Mouse (Mus musculus): Measurements from ENCODE around the gene Ippk. TPM values are rescaled to one million over a fixed set of nuclear protein-coding genes. Genes with fewer than 3 reads are reported as not detected.

Ippk gene
- polyA plus RNA-seq, 1 experiment from 2014 or later = 12.6 TPM

- no peak overlapping the region for H3K27ac ChIP-seq (ENCODE audit: low read depth, low read length)
- no peaks in the 10 kb centered on the region for H3K9me3 ChIP-seq (replicated peaks; ENCODE audit: control insufficient read depth, low read length)
- ATAC-seq = no peak
- 91% methylated on average over 5 of the region's 5 CpGs for WGBS
- no peak overlapping the region for H3K4me3 ChIP-seq (ENCODE audit: low read depth, low read length)
- H3K4me1 ChIP-seq (ENCODE audit: control insufficient read depth, insufficient read depth, low read length) = no peaks in the 10 kb centered on the region
- H3K27me3 ChIP-seq (replicated peaks; ENCODE audit: control insufficient read depth, insufficient read depth, low read length) = no peaks in the 10 kb centered on the region
- no peak overlapping the region for H3K4me2 ChIP-seq (ENCODE audit: low read length)
- peak; percentile 23 for DNase-seq (ENCODE audit: low spot score)
- H3K36me3 ChIP-seq (ENCODE audit: control insufficient read depth, insufficient read depth, low read length) = peaks cover 21% of the 10 kb centered on the region
- H3K9ac ChIP-seq (ENCODE audit: low read length) = no peak overlapping the region
Observed at GRCm38 (mm10) chr13:49469002-49469401, 48.0 kb downstream of the Ippk start.

GRCm38 (mm10) chr13:49470319-49470718 lies 49.3 kb downstream of the Ippk start:
- Histone ChIP-seq H3K27me3 (replicated peaks; ENCODE audit: control insufficient read depth, insufficient read depth, low read length) (no peaks in the 10 kb centered on the region), H3K4me1 (ENCODE audit: control insufficient read depth, insufficient read depth, low read length) (no peaks in the 10 kb centered on the region), H3K36me3 (ENCODE audit: control insufficient read depth, insufficient read depth, low read length) (peaks cover 9% of the 10 kb centered on the region), H3K9ac (ENCODE audit: low read length) (no peak overlapping the region), H3K4me3 (ENCODE audit: low read depth, low read length) (no peak overlapping the region), H3K4me2 (ENCODE audit: low read length) (no peak overlapping the region), H3K27ac (ENCODE audit: low read depth, low read length) (no peak overlapping the region), H3K9me3 (replicated peaks; ENCODE audit: control insufficient read depth, low read length) (no peaks in the 10 kb centered on the region)
- ATAC-seq (no peak), DNase-seq (ENCODE audit: low spot score) (no peak)
- 91% methylated on average over 4 of the region's 4 CpGs for WGBS

- Histone ChIP-seq H3K27ac (ENCODE audit: low read depth, low read length) (no peak overlapping the region), H3K4me2 (ENCODE audit: low read length) (no peak overlapping the region), H3K4me3 (ENCODE audit: low read depth, low read length) (no peak overlapping the region), H3K9me3 (replicated peaks; ENCODE audit: control insufficient read depth, low read length) (no peaks in the 10 kb centered on the region), H3K36me3 (ENCODE audit: control insufficient read depth, insufficient read depth, low read length) (peaks cover 5% of the 10 kb centered on the region; the same call in 1 of the 2 replicates), H3K4me1 (ENCODE audit: control insufficient read depth, insufficient read depth, low read length) (no peaks in the 10 kb centered on the region), H3K27me3 (replicated peaks; ENCODE audit: control insufficient read depth, insufficient read depth, low read length) (no peaks in the 10 kb centered on the region), H3K9ac (ENCODE audit: low read length) (no peak overlapping the region)
- ATAC-seq (no peak), DNase-seq (ENCODE audit: low spot score) (peak; percentile 8)
- 63% methylated on average over 4 of the region's 4 CpGs for WGBS
Observed at GRCm38 (mm10) chr13:49470806-49471205, 49.8 kb downstream of the Ippk start.

- no peaks in the 10 kb centered on the region for H3K27me3 ChIP-seq (replicated peaks; ENCODE audit: control insufficient read depth, insufficient read depth, low read length)
- no peaks in the 10 kb centered on the region for H3K9me3 ChIP-seq (replicated peaks; ENCODE audit: control insufficient read depth, low read length)
- no peak overlapping the region for H3K4me2 ChIP-seq (ENCODE audit: low read length)
- H3K27ac ChIP-seq (ENCODE audit: low read depth, low read length) = no peak overlapping the region
- H3K9ac ChIP-seq (ENCODE audit: low read length) = no peak overlapping the region
- no peak overlapping the region for H3K4me3 ChIP-seq (ENCODE audit: low read depth, low read length)
- ATAC-seq = no peak
- no peaks in the 10 kb centered on the region for H3K4me1 ChIP-seq (ENCODE audit: control insufficient read depth, insufficient read depth, low read length)
- no peak for DNase-seq (ENCODE audit: low spot score)
- WGBS = 80% methylated on average over 4 of the region's 4 CpGs
- no peaks in the 10 kb centered on the region for H3K36me3 ChIP-seq (ENCODE audit: control insufficient read depth, insufficient read depth, low read length)
Observed at GRCm38 (mm10) chr13:49471981-49472675, 51.1 kb downstream of the Ippk start.

GRCm38 (mm10) chr13:49472676-49473005 lies 51.6 kb downstream of the Ippk start:
- Histone ChIP-seq H3K4me2 (ENCODE audit: low read length) (no peak overlapping the region), H3K4me3 (ENCODE audit: low read depth, low read length) (no peak overlapping the region), H3K36me3 (ENCODE audit: control insufficient read depth, insufficient read depth, low read length) (no peaks in the 10 kb centered on the region), H3K9me3 (replicated peaks; ENCODE audit: control insufficient read depth, low read length) (no peaks in the 10 kb centered on the region), H3K9ac (ENCODE audit: low read length) (no peak overlapping the region), H3K27me3 (replicated peaks; ENCODE audit: control insufficient read depth, insufficient read depth, low read length) (no peaks in the 10 kb centered on the region), H3K27ac (ENCODE audit: low read depth, low read length) (no peak overlapping the region), H3K4me1 (ENCODE audit: control insufficient read depth, insufficient read depth, low read length) (no peaks in the 10 kb centered on the region)
- no peak for DNase-seq (ENCODE audit: low spot score)
- 94% methylated on average over 6 of the region's 6 CpGs for WGBS
- no peak for ATAC-seq

GRCm38 (mm10) chr13:49477887-49478286 lies 56.8 kb downstream of the Ippk start:
- no peak overlapping the region for H3K4me3 ChIP-seq (ENCODE audit: low read depth, low read length)
- no peak overlapping the region for H3K9ac ChIP-seq (ENCODE audit: low read length)
- ATAC-seq = no peak
- H3K36me3 ChIP-seq (ENCODE audit: control insufficient read depth, insufficient read depth, low read length) = no peaks in the 10 kb centered on the region
- H3K27ac ChIP-seq (ENCODE audit: low read depth, low read length) = no peak overlapping the region
- H3K27me3 ChIP-seq (replicated peaks; ENCODE audit: control insufficient read depth, insufficient read depth, low read length) = no peaks in the 10 kb centered on the region
- no peaks in the 10 kb centered on the region for H3K9me3 ChIP-seq (replicated peaks; ENCODE audit: control insufficient read depth, low read length)
- H3K4me1 ChIP-seq (ENCODE audit: control insufficient read depth, insufficient read depth, low read length) = no peaks in the 10 kb centered on the region
- 91% methylated on average over 3 of the region's 3 CpGs for WGBS
- DNase-seq (ENCODE audit: low spot score) = no peak
- H3K4me2 ChIP-seq (ENCODE audit: low read length) = no peak overlapping the region

GRCm38 (mm10) chr13:49478851-49479374 lies 57.9 kb downstream of the Ippk start:
- no peak overlapping the region for H3K4me3 ChIP-seq (ENCODE audit: low read depth, low read length)
- H3K27me3 ChIP-seq (replicated peaks; ENCODE audit: control insufficient read depth, insufficient read depth, low read length) = no peaks in the 10 kb centered on the region
- H3K9me3 ChIP-seq (replicated peaks; ENCODE audit: control insufficient read depth, low read length) = no peaks in the 10 kb centered on the region
- H3K4me1 ChIP-seq (ENCODE audit: control insufficient read depth, insufficient read depth, low read length) = no peaks in the 10 kb centered on the region
- 94% methylated on average over 6 of the region's 6 CpGs for WGBS
- no peak for DNase-seq (ENCODE audit: low spot score)
- no peak overlapping the region for H3K27ac ChIP-seq (ENCODE audit: low read depth, low read length)
- no peak for ATAC-seq
- H3K36me3 ChIP-seq (ENCODE audit: control insufficient read depth, insufficient read depth, low read length) = no peaks in the 10 kb centered on the region
- H3K4me2 ChIP-seq (ENCODE audit: low read length) = no peak overlapping the region
- H3K9ac ChIP-seq (ENCODE audit: low read length) = no peak overlapping the region

GRCm38 (mm10) chr13:49479399-49479798 lies 58.4 kb downstream of the Ippk start:
- no peaks in the 10 kb centered on the region for H3K27me3 ChIP-seq (replicated peaks; ENCODE audit: control insufficient read depth, insufficient read depth, low read length)
- H3K36me3 ChIP-seq (ENCODE audit: control insufficient read depth, insufficient read depth, low read length) = no peaks in the 10 kb centered on the region
- no peak for ATAC-seq
- no peak overlapping the region for H3K4me2 ChIP-seq (ENCODE audit: low read length)
- no peak overlapping the region for H3K27ac ChIP-seq (ENCODE audit: low read depth, low read length)
- no peaks in the 10 kb centered on the region for H3K9me3 ChIP-seq (replicated peaks; ENCODE audit: control insufficient read depth, low read length)
- 63% methylated on average over 4 of the region's 4 CpGs for WGBS
- H3K4me1 ChIP-seq (ENCODE audit: control insufficient read depth, insufficient read depth, low read length) = no peaks in the 10 kb centered on the region
- no peak overlapping the region for H3K4me3 ChIP-seq (ENCODE audit: low read depth, low read length)
- DNase-seq (ENCODE audit: low spot score) = peak; percentile 5
- H3K9ac ChIP-seq (ENCODE audit: low read length) = no peak overlapping the region

GRCm38 (mm10) chr13:49480057-49480456 lies 59.0 kb downstream of the Ippk start:
- Histone ChIP-seq H3K4me3 (ENCODE audit: low read depth, low read length) (no peak overlapping the region), H3K4me2 (ENCODE audit: low read length) (no peak overlapping the region), H3K27me3 (replicated peaks; ENCODE audit: control insufficient read depth, insufficient read depth, low read length) (no peaks in the 10 kb centered on the region), H3K4me1 (ENCODE audit: control insufficient read depth, insufficient read depth, low read length) (no peaks in the 10 kb centered on the region), H3K36me3 (ENCODE audit: control insufficient read depth, insufficient read depth, low read length) (no peaks in the 10 kb centered on the region), H3K27ac (ENCODE audit: low read depth, low read length) (no peak overlapping the region), H3K9ac (ENCODE audit: low read length) (no peak overlapping the region), H3K9me3 (replicated peaks; ENCODE audit: control insufficient read depth, low read length) (no peaks in the 10 kb centered on the region)
- no peak for ATAC-seq
- 77% methylated on average over 2 of the region's 2 CpGs for WGBS
- peak; percentile 63 for DNase-seq (ENCODE audit: low spot score)

All from forebrain, embryonic 14.5 days (tissue).